Mouse (Mus musculus): ENCODE data around the gene Rbfox3. TPM values are rescaled to one million over a fixed set of nuclear protein-coding genes. Genes with fewer than 3 reads are reported as not detected.

The Rbfox3 gene
- polyA plus RNA-seq, 1 experiment = not detected

DNA sequence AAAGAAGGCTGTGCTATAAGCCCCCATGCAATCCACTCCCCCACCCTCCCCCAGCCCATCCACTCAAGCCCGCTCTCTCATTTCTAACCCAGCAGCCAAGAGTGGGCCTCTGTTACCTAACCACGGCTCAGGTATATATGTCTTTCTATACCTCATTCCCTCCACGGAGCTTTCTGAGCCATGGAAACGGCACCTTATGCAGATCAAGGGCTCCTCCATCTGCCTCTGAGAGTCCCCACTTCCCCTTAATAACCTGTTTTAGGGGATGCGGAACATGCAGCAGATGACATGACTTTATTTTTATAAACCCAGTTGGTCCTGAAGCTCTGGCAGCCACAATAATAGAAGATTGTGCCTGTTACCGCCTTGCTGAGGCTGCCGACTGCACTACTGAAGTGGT, 63.4 kb downstream of the Rbfox3 start:
- Histone ChIP-seq H3ac (ENCODE audit: control insufficient read depth, insufficient read length) (no peak overlapping the region), H3K4me3 (no peak overlapping the region), H3K79me2 (ENCODE audit: control insufficient read depth, insufficient read depth) (no peaks in the 10 kb centered on the region), H3K27me3 (ENCODE audit: control insufficient read depth, insufficient read depth, insufficient read length) (peaks cover 81% of the 10 kb centered on the region), H3K4me2 (ENCODE audit: low read depth) (no peak overlapping the region), H3K36me3 (ENCODE audit: control insufficient read depth, insufficient read depth) (no peaks in the 10 kb centered on the region)
- TF ChIP-seq TCF12 (IDR thresholded peaks at IDR 0.05; ENCODE audit: insufficient read depth, poor library complexity, severe bottlenecking) = no peak
- no peak for TF ChIP-seq USF1 (IDR thresholded peaks at IDR 0.05; ENCODE audit: low read depth)
- no peak for TF ChIP-seq REST (IDR thresholded peaks at IDR 0.05; ENCODE audit: insufficient read depth, insufficient read length)
- TF ChIP-seq SRF (IDR thresholded peaks at IDR 0.05; ENCODE audit: control insufficient read depth, insufficient read length, low read depth) = no peak
- no peak for TF ChIP-seq POLR2A (IDR thresholded peaks at IDR 0.05; ENCODE audit: insufficient read length, low read depth)
- TF ChIP-seq CEBPB (IDR thresholded peaks at IDR 0.05; ENCODE audit: insufficient read depth, poor library complexity, severe bottlenecking) = no peak
- no peak for TF ChIP-seq MAX (IDR thresholded peaks at IDR 0.05; ENCODE audit: low read depth)
- TF ChIP-seq MYOG (IDR thresholded peaks at IDR 0.05; ENCODE audit: control insufficient read depth in 1 of 3, insufficient read depth in 1 of 3, insufficient read length in 2 of 3, low read depth in 2 of 3) = no peak

GRCm38 (mm10) chr11:118840992-118841391, 70.4 kb downstream of the Rbfox3 start:
- Histone ChIP-seq H3K27me3 (ENCODE audit: control insufficient read depth, insufficient read depth, insufficient read length) (peaks cover 91% of the 10 kb centered on the region), H3K36me3 (ENCODE audit: control insufficient read depth, insufficient read depth) (no peaks in the 10 kb centered on the region), H3K4me3 (no peak overlapping the region), H3K79me2 (ENCODE audit: control insufficient read depth, insufficient read depth) (no peaks in the 10 kb centered on the region), H3ac (ENCODE audit: control insufficient read depth, insufficient read length) (no peak overlapping the region), H3K4me2 (ENCODE audit: low read depth) (no peak overlapping the region)
- TF ChIP-seq CEBPB (IDR thresholded peaks at IDR 0.05; ENCODE audit: insufficient read depth, poor library complexity, severe bottlenecking) (no peak), USF1 (IDR thresholded peaks at IDR 0.05; ENCODE audit: low read depth) (no peak), TCF3 (IDR thresholded peaks at IDR 0.05; ENCODE audit: insufficient read length, low read depth) (no peak), POLR2A (IDR thresholded peaks at IDR 0.05; ENCODE audit: insufficient read length, low read depth) (no peak), SRF (IDR thresholded peaks at IDR 0.05; ENCODE audit: control insufficient read depth, insufficient read length, low read depth) (no peak), TCF12 (IDR thresholded peaks at IDR 0.05; ENCODE audit: insufficient read depth, poor library complexity, severe bottlenecking) (no peak), MAX (IDR thresholded peaks at IDR 0.05; ENCODE audit: low read depth) (no peak), MYOG (IDR thresholded peaks at IDR 0.05; ENCODE audit: control insufficient read depth in 1 of 3, insufficient read depth in 1 of 3, insufficient read length in 2 of 3, low read depth in 2 of 3) (no peak), E2F4 (IDR thresholded peaks at IDR 0.05; ENCODE audit: insufficient read depth) (no peak), MYOD1 (IDR thresholded peaks at IDR 0.05; ENCODE audit: control insufficient read depth in 1 of 3, insufficient read length in 2 of 3, low read depth in 2 of 3) (no peak), POLR2AphosphoS2 (IDR thresholded peaks at IDR 0.05; ENCODE audit: insufficient read length, low read depth) (no peak), REST (IDR thresholded peaks at IDR 0.05; ENCODE audit: insufficient read depth, insufficient read length) (no peak)

- H3K36me3 ChIP-seq (ENCODE audit: control insufficient read depth, insufficient read depth) = no peaks in the 10 kb centered on the region
- no peak overlapping the region for H3ac ChIP-seq (ENCODE audit: control insufficient read depth, insufficient read length)
- H3K4me3 ChIP-seq = no peak overlapping the region
- no peak overlapping the region for H3K4me2 ChIP-seq (ENCODE audit: low read depth)
- peaks cover 79% of the 10 kb centered on the region for H3K27me3 ChIP-seq (ENCODE audit: control insufficient read depth, insufficient read depth, insufficient read length)
- no peaks in the 10 kb centered on the region for H3K79me2 ChIP-seq (ENCODE audit: control insufficient read depth, insufficient read depth)
- no peak for TF ChIP-seq POLR2A (IDR thresholded peaks at IDR 0.05; ENCODE audit: insufficient read length, low read depth)
- TF ChIP-seq REST (IDR thresholded peaks at IDR 0.05; ENCODE audit: insufficient read depth, insufficient read length) = no peak
- TF ChIP-seq MYOD1 (IDR thresholded peaks at IDR 0.05; ENCODE audit: control insufficient read depth in 1 of 3, insufficient read length in 2 of 3, low read depth in 2 of 3) = no peak
- TF ChIP-seq TCF12 (IDR thresholded peaks at IDR 0.05; ENCODE audit: insufficient read depth, poor library complexity, severe bottlenecking) = no peak
- TF ChIP-seq CEBPB (IDR thresholded peaks at IDR 0.05; ENCODE audit: insufficient read depth, poor library complexity, severe bottlenecking) = no peak
- no peak for TF ChIP-seq MYOG (IDR thresholded peaks at IDR 0.05; ENCODE audit: control insufficient read depth in 1 of 3, insufficient read depth in 1 of 3, insufficient read length in 2 of 3, low read depth in 2 of 3)
- no peak for TF ChIP-seq TCF3 (IDR thresholded peaks at IDR 0.05; ENCODE audit: insufficient read length, low read depth)
- TF ChIP-seq USF1 (IDR thresholded peaks at IDR 0.05; ENCODE audit: low read depth) = no peak
- no peak for TF ChIP-seq SRF (IDR thresholded peaks at IDR 0.05; ENCODE audit: control insufficient read depth, insufficient read length, low read depth)
- TF ChIP-seq POLR2AphosphoS2 (IDR thresholded peaks at IDR 0.05; ENCODE audit: insufficient read length, low read depth) = no peak
- TF ChIP-seq E2F4 (IDR thresholded peaks at IDR 0.05; ENCODE audit: insufficient read depth) = no peak
- TF ChIP-seq MAX (IDR thresholded peaks at IDR 0.05; ENCODE audit: low read depth) = no peak
Measured at GRCm38 (mm10) chr11:118838167-118838566, 73.2 kb downstream of the Rbfox3 start.

GRCm38 (mm10) chr11:118836889-118837288, 74.5 kb downstream of the Rbfox3 start:
- Histone ChIP-seq H3K27me3 (ENCODE audit: control insufficient read depth, insufficient read depth, insufficient read length) (peaks cover 67% of the 10 kb centered on the region), H3K79me2 (ENCODE audit: control insufficient read depth, insufficient read depth) (no peaks in the 10 kb centered on the region), H3ac (ENCODE audit: control insufficient read depth, insufficient read length) (no peak overlapping the region), H3K4me3 (no peak overlapping the region), H3K4me2 (ENCODE audit: low read depth) (no peak overlapping the region), H3K36me3 (ENCODE audit: control insufficient read depth, insufficient read depth) (no peaks in the 10 kb centered on the region)
- TF ChIP-seq MYOG (IDR thresholded peaks at IDR 0.05; ENCODE audit: control insufficient read depth in 1 of 3, insufficient read depth in 1 of 3, insufficient read length in 2 of 3, low read depth in 2 of 3) (no peak), MYOD1 (IDR thresholded peaks at IDR 0.05; ENCODE audit: control insufficient read depth in 1 of 3, insufficient read length in 2 of 3, low read depth in 2 of 3) (no peak), E2F4 (IDR thresholded peaks at IDR 0.05; ENCODE audit: insufficient read depth) (no peak), TCF12 (IDR thresholded peaks at IDR 0.05; ENCODE audit: insufficient read depth, poor library complexity, severe bottlenecking) (no peak), CEBPB (IDR thresholded peaks at IDR 0.05; ENCODE audit: insufficient read depth, poor library complexity, severe bottlenecking) (no peak), POLR2AphosphoS2 (IDR thresholded peaks at IDR 0.05; ENCODE audit: insufficient read length, low read depth) (no peak), TCF3 (IDR thresholded peaks at IDR 0.05; ENCODE audit: insufficient read length, low read depth) (no peak), SRF (IDR thresholded peaks at IDR 0.05; ENCODE audit: control insufficient read depth, insufficient read length, low read depth) (no peak), USF1 (IDR thresholded peaks at IDR 0.05; ENCODE audit: low read depth) (no peak), REST (IDR thresholded peaks at IDR 0.05; ENCODE audit: insufficient read depth, insufficient read length) (no peak), POLR2A (IDR thresholded peaks at IDR 0.05; ENCODE audit: insufficient read length, low read depth) (no peak), MAX (IDR thresholded peaks at IDR 0.05; ENCODE audit: low read depth) (no peak)

Data from myocyte (in vitro differentiated cells).